Mouse (Mus musculus): ENCODE results near the gene Slc25a21.

- TF ChIP-seq CTCF (IDR thresholded peaks at IDR 0.05; ENCODE audit: borderline replicate concordance, insufficient read depth, low read depth, low read length): no peak
- TF ChIP-seq POLR2A (IDR thresholded peaks at IDR 0.05; ENCODE audit: borderline replicate concordance, insufficient read depth, low read length): no peak
Measured at GRCm38 (mm10) chr12:57163294-57163693, 34.0 kb downstream of the Slc25a21 start.
